Mouse (Mus musculus): ENCODE measurements around the gene Cdc34. TPM values are rescaled to one million over a fixed set of nuclear protein-coding genes. Genes with fewer than 3 reads are reported as not detected.

Cdc34 gene
- total RNA-seq, 2 experiments from 2014 or later = 60.9 to 68.5 TPM

- no peak for DNase-seq (ENCODE audit: low spot score in 2 of 2)
Observed at GRCm38 (mm10) chr10:79670071-79670888, 11.7 kb upstream of the Cdc34 start.

DNA sequence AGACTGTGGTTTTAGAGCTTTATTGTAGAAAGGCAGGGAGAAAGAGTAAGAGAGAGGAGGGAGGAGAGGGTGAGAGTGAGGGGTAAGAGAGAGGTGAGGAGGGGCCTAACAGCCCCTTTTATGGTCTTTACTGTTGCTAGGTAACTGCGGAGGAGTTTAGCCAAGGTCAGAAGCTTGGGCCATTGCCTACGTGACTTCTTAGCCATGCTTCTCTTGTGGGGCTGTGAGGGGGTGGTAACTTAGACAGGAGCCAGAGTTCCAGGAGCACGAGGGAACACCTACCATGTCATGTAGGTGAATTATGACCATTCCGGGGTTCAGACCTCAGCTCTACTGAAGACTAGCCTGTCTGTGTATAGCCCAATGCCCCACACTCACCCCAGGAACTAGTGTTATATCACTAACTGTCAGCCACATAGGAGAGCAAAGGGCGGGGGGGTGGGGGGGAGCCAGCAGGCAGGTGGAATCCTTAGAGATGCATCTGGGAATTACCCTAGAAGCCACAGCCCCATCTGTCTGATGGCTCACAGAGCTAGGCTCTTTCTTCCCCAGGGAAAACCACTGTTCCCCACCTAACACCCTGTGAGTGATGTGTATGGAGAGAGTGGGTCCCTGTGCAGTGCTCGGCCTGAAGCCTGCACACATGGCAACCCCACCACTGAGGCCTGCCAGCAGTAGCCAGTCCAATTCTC is 10.5 kb upstream of the Cdc34 start:
- DNase-seq (ENCODE audit: low spot score in 2 of 2) = no peak

DNA sequence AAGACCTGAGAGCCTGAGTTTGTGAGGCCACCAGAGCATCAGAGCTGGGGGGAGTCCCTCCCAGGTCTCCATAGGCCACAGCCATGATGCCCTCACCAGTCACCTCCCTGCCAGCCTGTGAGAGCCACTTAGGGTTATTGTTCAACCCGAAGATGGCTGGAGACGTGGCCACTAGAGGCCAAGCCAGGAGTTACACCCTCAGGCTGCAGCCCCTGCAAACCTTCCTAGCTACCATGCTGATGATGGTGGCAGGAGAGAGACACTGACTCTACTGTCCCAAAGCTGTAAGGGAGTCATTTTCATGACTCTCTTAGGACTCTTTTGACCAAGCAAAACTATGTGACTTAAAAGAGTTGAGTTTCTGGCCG is 9.9 kb upstream of the Cdc34 start:
- no peak for DNase-seq (ENCODE audit: low spot score in 2 of 2)

GRCm38 (mm10) chr10:79673054-79673453 is 8.9 kb upstream of the Cdc34 start:
- no peak for DNase-seq (ENCODE audit: low spot score in 2 of 2)

DNA sequence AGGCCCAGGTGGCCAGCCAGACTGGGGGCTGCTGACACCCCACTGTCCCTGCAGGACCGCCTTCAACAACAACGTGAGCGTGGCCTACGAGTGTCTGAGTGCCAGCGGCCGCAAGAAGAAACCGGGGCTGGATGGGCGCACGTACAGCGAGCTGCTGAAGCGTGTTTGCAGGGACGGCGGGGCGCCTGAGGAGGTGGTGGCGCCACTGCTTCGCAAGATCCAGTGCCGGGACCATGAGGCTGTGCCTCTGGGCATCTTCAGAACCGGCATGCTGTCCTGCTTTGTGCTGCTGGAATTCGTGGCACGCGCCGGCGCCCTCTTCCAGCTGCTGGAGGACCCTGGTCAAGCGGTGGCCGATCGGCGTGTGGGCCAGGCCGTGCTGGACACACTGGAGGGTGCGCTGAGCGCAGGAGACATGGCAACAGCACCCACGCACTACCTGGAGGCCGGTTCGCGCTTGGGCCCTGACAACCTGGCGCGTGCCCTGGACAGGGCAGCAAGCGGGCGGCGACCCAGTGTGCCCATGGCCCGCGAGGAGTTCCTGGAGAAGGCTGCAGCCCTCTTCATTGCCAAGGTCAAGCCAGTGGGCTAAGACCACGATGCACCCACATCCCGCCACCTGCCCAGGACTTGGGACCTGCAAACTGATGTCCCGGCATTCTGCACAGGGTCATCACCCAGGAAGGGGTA is 6.5 kb upstream of the Cdc34 start:
- DNase-seq (ENCODE audit: low spot score in 2 of 2) = no peak

- no peak for DNase-seq (ENCODE audit: low spot score in 2 of 2)
Observed at GRCm38 (mm10) chr10:79680606-79681495, 1.1 kb upstream of the Cdc34 start.

DNA sequence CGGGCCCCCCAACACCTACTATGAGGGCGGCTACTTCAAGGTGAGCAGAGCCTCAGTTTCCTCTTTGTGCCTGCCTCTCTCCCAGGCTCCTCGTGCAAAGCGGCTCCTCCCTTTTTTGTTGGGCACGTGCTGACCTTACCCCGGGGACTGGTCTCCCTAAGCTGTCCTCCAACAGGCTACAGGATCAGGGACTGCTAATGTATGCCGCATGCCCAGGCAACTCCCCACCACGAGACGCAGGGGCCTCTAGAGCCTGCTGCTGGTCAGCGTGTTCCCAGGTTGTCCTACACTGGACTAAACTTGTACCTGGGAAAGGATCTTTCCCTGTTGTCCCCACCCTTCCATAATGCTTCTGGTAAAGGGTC is 538 bp downstream of the Cdc34 start:
- no peak for DNase-seq (ENCODE audit: low spot score in 2 of 2)

GRCm38 (mm10) chr10:79682916-79683582 is 1.1 kb downstream of the Cdc34 start:
- DNase-seq (ENCODE audit: low spot score in 2 of 2) = peak in 1 of 2 experiments; percentile 48

DNA sequence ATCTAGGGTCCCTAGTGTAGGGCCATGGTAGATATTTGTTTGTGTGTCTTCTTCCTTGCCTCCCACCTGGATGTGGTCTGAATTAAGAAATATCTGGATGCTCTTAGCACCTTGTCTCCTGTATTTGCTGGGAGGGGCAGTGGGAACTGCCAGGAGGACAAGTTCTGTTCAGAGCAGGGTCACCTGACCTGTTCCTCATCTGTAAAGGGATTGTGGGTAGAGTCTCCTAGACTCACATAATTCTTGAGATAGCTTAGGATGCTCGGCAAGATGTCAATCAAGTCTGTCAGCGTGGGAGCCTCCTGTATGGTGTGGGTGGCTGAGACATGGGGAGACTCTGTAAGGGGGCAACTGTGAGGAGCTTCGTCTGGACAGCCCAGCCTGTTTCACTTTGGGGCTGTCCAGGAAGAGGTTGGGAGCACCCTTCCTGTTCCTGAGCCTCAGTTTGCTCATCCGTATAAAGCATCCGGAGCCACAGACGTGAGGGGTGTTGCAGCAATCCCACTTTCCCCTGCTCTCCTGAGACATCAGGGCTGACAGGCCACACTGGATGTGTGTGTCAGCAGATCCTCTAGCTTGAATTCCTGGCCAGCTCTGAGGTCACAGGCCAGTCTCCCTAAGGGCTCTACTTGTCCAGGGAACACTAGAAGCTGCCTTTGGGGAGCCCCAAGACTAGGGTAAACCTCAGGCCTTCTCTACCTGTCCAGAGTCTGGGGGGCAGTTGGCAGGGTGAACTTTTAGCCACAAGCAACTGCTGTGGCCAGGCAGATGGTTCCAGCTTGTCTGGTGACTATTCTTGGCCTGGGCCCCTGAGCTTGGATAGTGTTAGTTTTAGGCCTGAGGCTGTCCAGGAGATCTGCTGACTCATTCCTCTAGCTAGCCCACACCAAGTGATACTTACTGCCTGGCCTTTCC is 2.0 kb downstream of the Cdc34 start:
- no peak for DNase-seq (ENCODE audit: low spot score in 2 of 2)

DNA sequence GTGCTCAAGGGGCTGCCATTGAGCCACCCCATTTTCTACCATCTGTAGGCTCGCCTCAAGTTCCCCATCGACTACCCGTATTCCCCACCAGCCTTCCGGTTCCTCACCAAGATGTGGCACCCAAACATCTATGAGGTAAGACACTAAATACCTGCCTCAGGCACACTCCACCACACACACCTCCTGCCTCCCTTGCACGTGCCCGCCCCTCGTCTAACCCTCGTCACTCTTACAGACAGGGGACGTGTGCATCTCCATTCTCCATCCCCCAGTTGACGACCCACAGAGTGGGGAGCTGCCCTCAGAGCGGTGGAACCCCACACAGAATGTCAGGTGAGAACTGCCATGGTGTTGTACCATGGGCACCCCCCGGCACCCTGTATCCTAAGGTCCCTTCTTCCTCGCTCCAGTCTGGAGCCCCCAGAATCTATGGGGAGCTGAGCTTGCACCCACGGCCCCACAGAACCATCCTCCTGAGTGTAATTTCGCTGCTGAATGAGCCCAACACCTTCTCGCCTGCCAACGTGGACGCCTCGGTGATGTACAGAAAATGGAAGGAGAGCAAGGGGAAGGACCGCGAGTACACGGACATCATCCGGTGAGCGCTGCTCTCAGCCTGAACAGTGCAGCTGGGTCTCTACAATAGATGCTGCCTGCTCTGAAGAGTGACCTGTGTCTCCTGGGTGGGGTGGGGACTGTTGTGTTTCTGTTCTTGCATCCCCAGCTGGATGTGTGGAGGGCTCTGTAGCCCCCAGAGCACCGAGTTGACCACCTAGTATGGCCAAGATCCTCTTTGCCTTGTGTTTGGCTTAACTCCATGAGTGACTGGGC is 3.0 kb downstream of the Cdc34 start:
- no peak for DNase-seq (ENCODE audit: low spot score in 2 of 2)

DNA sequence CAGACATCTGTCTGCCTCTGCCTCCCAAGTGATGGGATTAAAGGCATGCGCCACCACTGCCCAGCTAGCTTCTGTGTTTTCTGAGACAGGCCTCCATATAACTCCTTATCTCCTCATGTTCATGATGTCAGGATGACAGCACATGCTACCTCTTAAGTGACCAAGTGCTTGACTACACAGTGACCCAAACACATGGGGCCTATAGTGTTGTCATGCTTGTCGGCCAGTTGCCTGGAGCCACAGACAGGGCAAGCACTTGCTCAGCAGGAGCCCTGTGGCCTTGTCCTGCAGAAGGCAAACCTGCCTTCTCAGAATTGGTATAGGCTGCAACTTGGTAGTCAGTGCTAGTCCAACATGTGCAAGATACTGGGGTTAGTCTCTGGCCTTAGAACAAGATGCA is 4.2 kb downstream of the Cdc34 start:
- DNase-seq (ENCODE audit: low spot score in 2 of 2) = no peak

GRCm38 (mm10) chr10:79686691-79687090 is 4.7 kb downstream of the Cdc34 start:
- DNase-seq (ENCODE audit: low spot score in 2 of 2) = no peak

DNA sequence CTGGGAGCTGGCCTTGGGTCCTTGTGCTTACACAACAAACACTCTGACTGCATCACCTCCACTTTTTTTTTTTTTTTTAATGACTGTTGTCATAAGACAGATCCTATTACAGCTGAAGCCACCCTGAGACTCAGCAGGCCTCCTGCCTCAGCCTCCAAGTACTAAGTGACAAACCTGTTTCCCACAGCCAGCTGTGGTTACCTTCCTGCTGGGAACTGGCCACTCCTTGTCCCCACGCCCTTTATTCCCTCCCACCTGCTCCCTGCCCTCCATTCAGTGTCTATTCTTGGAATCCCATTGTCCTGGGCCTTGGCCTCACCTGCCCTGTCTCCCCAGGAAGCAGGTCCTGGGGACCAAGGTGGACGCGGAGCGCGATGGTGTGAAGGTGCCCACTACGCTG is 5.5 kb downstream of the Cdc34 start:
- DNase-seq (ENCODE audit: low spot score in 2 of 2) = no peak

DNA sequence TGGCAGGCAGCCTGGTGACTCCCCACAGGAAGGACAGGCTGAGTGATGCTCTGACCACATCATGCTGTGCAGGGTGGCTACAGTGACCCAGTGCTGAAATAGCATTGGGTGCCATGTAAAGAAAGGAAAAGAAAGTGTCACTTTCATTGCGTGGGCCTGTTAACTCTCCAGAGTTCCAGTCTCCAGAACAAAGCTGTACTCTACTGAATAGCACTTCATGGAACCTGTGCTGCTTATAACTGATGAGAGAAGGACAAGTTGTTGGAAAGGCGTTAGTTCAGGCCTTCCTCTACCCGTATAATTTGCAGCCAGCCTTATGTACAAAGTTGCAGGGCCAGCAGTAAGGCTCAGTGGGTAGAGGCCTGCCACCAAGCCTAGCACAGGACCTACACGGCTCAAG is 6.7 kb downstream of the Cdc34 start, which contains the start of gene Gzmm:
TSS of gene Gzmm (plus strand) at position 301 of the 400 bp plus-strand sequence.
- DNase-seq (ENCODE audit: low spot score in 2 of 2) = no peak

- DNase-seq (ENCODE audit: low spot score in 2 of 2) = no peak
Observed at GRCm38 (mm10) chr10:79689178-79689577, 7.2 kb downstream of the Cdc34 start.

DNA sequence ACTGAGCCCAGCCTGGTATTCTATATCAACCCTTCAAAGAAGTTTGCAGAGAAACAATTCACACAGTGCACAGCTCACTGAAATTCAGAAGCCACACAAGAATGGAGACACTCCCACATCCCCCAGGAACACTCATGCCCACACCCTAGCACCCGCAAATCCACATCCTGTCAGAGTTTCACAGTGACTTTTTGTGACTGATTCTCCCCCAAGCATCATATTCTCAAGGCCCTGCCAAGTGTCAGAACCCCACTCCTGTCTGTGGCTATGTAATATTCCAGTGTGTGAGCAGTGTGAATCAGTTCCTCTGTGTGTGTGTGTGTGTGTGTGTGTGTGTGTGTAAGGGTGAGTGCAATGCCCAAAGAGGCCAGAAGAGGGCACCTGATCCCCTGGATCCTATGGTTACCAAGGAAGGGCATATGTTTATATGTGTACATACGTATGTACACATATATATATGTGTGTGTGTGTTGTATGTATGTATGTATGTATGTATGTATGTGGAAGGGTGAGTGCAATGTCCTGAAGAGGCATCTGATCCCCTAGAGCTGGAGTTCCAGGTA is 10.1 kb downstream of the Cdc34 start:
- no peak for DNase-seq (ENCODE audit: low spot score in 2 of 2)

- no peak for DNase-seq (ENCODE audit: low spot score in 2 of 2)
Observed at GRCm38 (mm10) chr10:79693580-79694378, 11.8 kb downstream of the Cdc34 start.

- no peak for DNase-seq (ENCODE audit: low spot score in 2 of 2)
Observed at GRCm38 (mm10) chr10:79694379-79694655, 12.3 kb downstream of the Cdc34 start.

All from layer of hippocampus, postnatal 14 days (tissue).